Mouse (Mus musculus) lung, embryonic 14.5 days (tissue): ENCODE results near the gene Rps11. TPM values are rescaled to one million over a fixed set of nuclear protein-coding genes. Genes with fewer than 3 reads are reported as not detected.

Experiments used
- ATAC-seq: fragments of 200-750 bp; cut with Nextera tagmentation; 2 replicates; pipeline ENCODE4 v1.8.0; 2017; ENCODE audit warnings: mild to moderate bottlenecking, moderate TSS enrichment, moderate library complexity; ENCODE audit not compliant: insufficient read depth
- DNase-seq: peaks from one replicate; pipeline ENCODE4 v3.0.0-alpha.2; 2015
- H3K27ac ChIP-seq: fragments of 300-500 bp; sonication (generic); 2 replicates; pipeline ENCODE4 v1.5.1; 2014; ENCODE audit warnings: low read depth, mild to moderate bottlenecking, moderate library complexity
- H3K27me3 ChIP-seq: fragments of 300-500 bp; sonication (generic); 2 replicates; pipeline ENCODE4 v1.6.1; 2014; ENCODE audit warnings: low read length, control low read depth; ENCODE audit not compliant: insufficient read depth
- H3K36me3 ChIP-seq: fragments of 300-500 bp; sonication (generic); 2 replicates; pipeline ENCODE4 v1.6.1; 2014; ENCODE audit warnings: control low read depth; ENCODE audit not compliant: insufficient read depth
- H3K4me1 ChIP-seq: fragments of 300-500 bp; sonication (generic); 2 replicates; pipeline ENCODE4 v1.6.1; 2014; ENCODE audit warnings: antibody characterized with exemption, control low read depth; ENCODE audit not compliant: insufficient read depth
- H3K4me2 ChIP-seq: fragments of 300-500 bp; sonication (generic); 2 replicates; pipeline ENCODE4 v1.6.1; 2014; ENCODE audit warnings: mild to moderate bottlenecking
- H3K4me3 ChIP-seq: fragments of 300-500 bp; sonication (generic); 2 replicates; pipeline ENCODE4 v1.5.1; 2014; ENCODE audit warnings: low read depth, low read length
- H3K9ac ChIP-seq: fragments of 300-500 bp; sonication (generic); 2 replicates; pipeline ENCODE4 v1.6.1; 2014
- H3K9me3 ChIP-seq: fragments of 300-500 bp; sonication (generic); 2 replicates; pipeline ENCODE4 v1.6.1; 2016; ENCODE audit warnings: low read depth, low read length, control low read depth
- CTCF ChIP-seq: IDR thresholded peaks from 2 replicates; pipeline ENCODE4 v1.5.1; 2016; ENCODE audit warnings: antibody characterized with exemption, low read depth
- WGBS: fragments of 180-500 bp; shearing (Covaris S2); extraction: QIAGEN DNeasy Blood & Tissue Kit; methylation state at CpG from one replicate; pipeline ENCODE4 v1.1.7; 2014; 5-methylcytosine and 5-hydroxymethylcytosine counted together
- polyA plus RNA-seq: library from polyadenylated mRNA; unstranded; fragments of >200 nt; fragmentation: Nextera tagmentation; extraction: Ambion mirVana; gene quantifications from 2 replicates; pipeline ENCODE4 v1.2.1, GENCODE M21; 2014

The Rps11 gene
- polyA plus RNA-seq, 1 experiment from 2014 or later, result 1,873 TPM

- 48% methylated on average over 12 of the region's 12 CpGs for WGBS
- Histone ChIP-seq H3K9ac (no peak overlapping the region), H3K4me3 (no peak overlapping the region), H3K27me3 (no peaks in the 10 kb centered on the region), H3K9me3 (no peaks in the 10 kb centered on the region), H3K27ac (peak overlapping the region; percentile 91), H3K4me2 (peak overlapping the region; percentile 18; the same call in 1 of the 2 replicates), H3K36me3 (peaks cover 15% of the 10 kb centered on the region), H3K4me1 (peaks cover 10% of the 10 kb centered on the region; the same call in 1 of the 2 replicates)
- DNase-seq (peak; percentile 54), ATAC-seq (no peak)
- TF ChIP-seq CTCF, result no peak
Observed at GRCm38 (mm10) chr7:45092828-45093515, 31.3 kb downstream of the Rps11 start.

DNA sequence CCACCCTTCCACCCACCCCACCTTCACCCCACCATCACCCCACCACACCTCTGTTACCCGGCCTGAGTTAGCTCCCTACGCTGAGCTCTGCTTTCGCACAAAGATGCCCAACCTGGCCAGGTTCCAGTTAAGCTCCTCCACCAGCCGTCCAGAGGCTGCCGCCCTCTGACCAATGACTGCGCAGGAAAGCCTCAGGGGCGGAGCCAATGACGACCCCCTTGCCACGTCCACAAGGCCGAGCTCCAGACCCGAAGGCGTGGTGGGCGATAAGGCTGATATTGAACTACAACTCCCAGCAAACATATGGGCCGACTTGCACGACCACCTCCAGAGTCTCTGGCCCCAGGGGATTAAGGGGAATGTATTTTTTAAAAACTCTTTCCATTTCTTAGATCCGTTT is 32.2 kb downstream of the Rps11 start, which contains the start of gene Rcn3:
Gene Rcn3, minus strand, starts transcription at position 174 of the 400 bp plus-strand sequence.
- no peaks in the 10 kb centered on the region for H3K9me3 ChIP-seq
- no peaks in the 10 kb centered on the region for H3K27me3 ChIP-seq
- peak within 1 kb of the TSS; percentile 91 for H3K27ac ChIP-seq
- peaks cover 24% of the 10 kb centered on the region for H3K36me3 ChIP-seq
- H3K4me2 ChIP-seq, result peak within 1 kb of the TSS; percentile 70
- WGBS, result 0% methylated on average over 16 of the region's 16 CpGs
- peaks cover 10% of the 10 kb centered on the region; the same call in 1 of the 2 replicates for H3K4me1 ChIP-seq
- H3K9ac ChIP-seq, result peak within 1 kb of the TSS; percentile 78
- no peak for TF ChIP-seq CTCF
- ATAC-seq, result peak; percentile 95
- DNase-seq, result peak; percentile 99
- H3K4me3 ChIP-seq, result peak within 1 kb of the TSS; percentile 52

DNA sequence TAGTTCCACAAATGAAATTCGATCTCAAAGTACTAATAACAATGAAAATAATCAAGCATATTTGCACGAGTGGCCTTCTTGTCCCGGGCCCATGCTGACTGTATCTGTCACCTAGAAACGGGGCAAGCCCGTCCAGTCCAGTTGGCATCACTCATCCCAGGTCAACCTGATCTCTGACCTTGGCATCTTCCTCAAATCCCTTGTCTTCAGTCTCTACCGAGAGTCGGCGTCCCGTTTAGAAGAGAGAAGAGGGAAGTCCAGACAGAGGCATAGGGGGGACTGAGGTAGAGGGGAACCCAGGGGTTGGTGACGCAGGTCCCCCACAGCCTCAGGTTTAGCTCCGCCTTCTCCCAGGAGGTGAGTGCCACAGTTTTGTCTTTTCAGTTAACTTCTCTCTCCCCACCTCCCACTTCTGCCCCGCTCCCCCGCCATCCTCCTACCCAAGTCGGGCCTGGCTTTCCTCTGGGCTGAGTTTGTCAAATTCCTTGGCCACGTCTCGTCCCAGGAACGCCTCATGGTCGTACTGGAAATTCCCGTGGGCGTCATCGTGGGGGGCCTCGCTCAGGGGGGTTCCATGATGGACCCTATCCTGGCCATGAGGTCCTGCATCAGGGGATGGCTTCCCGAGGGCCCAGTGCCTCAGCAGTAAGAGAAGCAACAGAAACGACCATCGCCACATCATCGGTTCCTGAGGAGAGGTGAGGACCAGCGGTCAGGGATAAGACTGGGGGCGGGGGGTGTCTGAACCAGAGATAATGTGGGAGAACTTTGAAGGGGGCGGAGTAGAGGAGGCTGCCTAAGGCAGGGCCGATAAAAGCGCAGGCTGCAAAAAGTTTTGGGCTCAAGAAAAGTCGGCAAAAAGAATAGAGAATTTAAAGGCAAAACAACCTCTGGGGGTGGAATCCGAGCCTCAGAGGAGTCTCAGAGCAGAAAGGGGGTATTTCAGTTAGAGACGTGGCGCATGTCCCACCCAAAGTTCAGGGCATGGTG is 32.9 kb downstream of the Rps11 start:
- H3K4me1 ChIP-seq, result peaks cover 10% of the 10 kb centered on the region; the same call in 1 of the 2 replicates
- TF ChIP-seq CTCF, result no peak
- peak overlapping the region; percentile 78 for H3K9ac ChIP-seq
- peak overlapping the region; percentile 70 for H3K4me2 ChIP-seq
- DNase-seq (peak; percentile 74), ATAC-seq (peak; percentile 66)
- H3K27ac ChIP-seq, result peak overlapping the region; percentile 91
- WGBS, result 6% methylated on average over 35 of the region's 35 CpGs
- peaks cover 30% of the 10 kb centered on the region for H3K36me3 ChIP-seq
- peak overlapping the region; percentile 52 for H3K4me3 ChIP-seq
- no peaks in the 10 kb centered on the region for H3K9me3 ChIP-seq
- no peaks in the 10 kb centered on the region for H3K27me3 ChIP-seq

- Histone ChIP-seq H3K36me3 (peaks cover 36% of the 10 kb centered on the region), H3K4me1 (peaks cover 10% of the 10 kb centered on the region; the same call in 1 of the 2 replicates), H3K9ac (peak overlapping the region; percentile 78; the same call in 1 of the 2 replicates), H3K27ac (peak overlapping the region; percentile 91), H3K9me3 (no peaks in the 10 kb centered on the region), H3K4me3 (peak overlapping the region; percentile 52), H3K27me3 (no peaks in the 10 kb centered on the region), H3K4me2 (peak overlapping the region; percentile 70)
- no peak for TF ChIP-seq CTCF
- WGBS, result 65% methylated on average over 13 of the region's 13 CpGs
- no peak for ATAC-seq
- peak; percentile 33 for DNase-seq
Observed at GRCm38 (mm10) chr7:45090251-45090977, 33.8 kb downstream of the Rps11 start.

GRCm38 (mm10) chr7:45088597-45088996 is 35.6 kb downstream of the Rps11 start:
- no peak overlapping the region for H3K4me3 ChIP-seq
- H3K36me3 ChIP-seq, result peaks cover 54% of the 10 kb centered on the region
- DNase-seq (no peak), ATAC-seq (no peak)
- 89% methylated on average over 17 of the region's 17 CpGs for WGBS
- H3K9me3 ChIP-seq, result no peaks in the 10 kb centered on the region
- H3K9ac ChIP-seq, result no peak overlapping the region
- H3K4me1 ChIP-seq, result peaks cover 10% of the 10 kb centered on the region; the same call in 1 of the 2 replicates
- H3K27ac ChIP-seq, result no peak overlapping the region
- H3K4me2 ChIP-seq, result no peak overlapping the region
- no peaks in the 10 kb centered on the region for H3K27me3 ChIP-seq
- no peak for TF ChIP-seq CTCF

DNA sequence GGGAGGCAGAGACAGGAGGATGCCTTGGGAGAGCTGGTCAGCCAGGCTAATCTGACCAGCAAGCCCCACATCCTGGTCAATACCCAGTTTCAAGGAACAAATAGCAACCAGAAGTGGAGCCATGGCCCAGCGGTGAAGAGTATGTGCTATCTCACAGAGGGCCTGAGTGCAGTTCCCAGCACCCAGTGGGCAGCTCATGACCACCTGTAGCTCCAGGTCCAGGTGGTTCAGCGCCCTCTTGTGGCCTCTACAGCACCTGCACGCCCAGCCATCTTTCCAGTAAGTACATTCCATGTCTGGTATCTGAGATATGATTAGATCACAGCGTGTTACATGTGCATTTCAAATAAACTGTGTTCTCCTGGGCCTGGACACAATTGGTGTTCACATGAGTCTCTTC is 38.2 kb downstream of the Rps11 start:
- Histone ChIP-seq H3K4me3 (no peak overlapping the region), H3K4me1 (peaks cover 5% of the 10 kb centered on the region; the same call in 1 of the 2 replicates), H3K4me2 (no peak overlapping the region), H3K36me3 (peaks cover 72% of the 10 kb centered on the region), H3K27me3 (no peaks in the 10 kb centered on the region), H3K27ac (no peak overlapping the region), H3K9me3 (no peaks in the 10 kb centered on the region), H3K9ac (no peak overlapping the region)
- DNase-seq (no peak), ATAC-seq (no peak)
- TF ChIP-seq CTCF, result peak; percentile 52
- WGBS, result 78% methylated on average over 4 of the region's 4 CpGs
